Mouse (Mus musculus) cerebellum, adult 18-20 months (tissue): Measurements from ENCODE around the gene Kdm4a.

Source experiments
- DNase-seq, 2 experiments: peaks; one replicate each; pipeline ENCODE4 v3.0.0; 2021

The Kdm4a gene

GRCm38 (mm10) chr4:118109649-118110048 lies 70.2 kb downstream of the Kdm4a start:
- no peak for DNase-seq

GRCm38 (mm10) chr4:118108779-118109178 lies 71.1 kb downstream of the Kdm4a start:
- no peak for DNase-seq

- no peak for DNase-seq
These were observed 74.4 kb downstream of the Kdm4a start for GRCm38 (mm10) chr4:118105256-118106053.

- DNase-seq = no peak
These were observed 76.5 kb downstream of the Kdm4a start for GRCm38 (mm10) chr4:118103280-118103830.

GRCm38 (mm10) chr4:118101497-118101896 lies 78.3 kb downstream of the Kdm4a start:
- no peak for DNase-seq

GRCm38 (mm10) chr4:118099637-118100364 lies 80.0 kb downstream of the Kdm4a start:
- no peak for DNase-seq

GRCm38 (mm10) chr4:118098571-118098970 lies 81.3 kb downstream of the Kdm4a start:
- DNase-seq = no peak

- no peak for DNase-seq
These were observed 83.8 kb downstream of the Kdm4a start for GRCm38 (mm10) chr4:118096069-118096468.

GRCm38 (mm10) chr4:118092784-118093457 lies 86.9 kb downstream of the Kdm4a start:
- no peak for DNase-seq

GRCm38 (mm10) chr4:118090449-118090848 lies 89.4 kb downstream of the Kdm4a start:
- DNase-seq = no peak

- DNase-seq = peak; percentile 67 to 71
These were observed 89.9 kb downstream of the Kdm4a start for GRCm38 (mm10) chr4:118089939-118090338.

- no peak for DNase-seq
These were observed 91.1 kb downstream of the Kdm4a start for GRCm38 (mm10) chr4:118088771-118089170.
